Mouse (Mus musculus) cerebellum, postnatal 14 days (tissue): Measurements from ENCODE around the gene Nr6a1.
A peak's percentile ranks its signal among the peaks of the same experiment; 100 is the strongest.

Experiments
- DNase-seq, 2 experiments: peaks; one replicate each; pipeline ENCODE4 v3.0.0; 2021; ENCODE audit warnings: mixed read lengths in 2 of 2

The Nr6a1 gene

DNA sequence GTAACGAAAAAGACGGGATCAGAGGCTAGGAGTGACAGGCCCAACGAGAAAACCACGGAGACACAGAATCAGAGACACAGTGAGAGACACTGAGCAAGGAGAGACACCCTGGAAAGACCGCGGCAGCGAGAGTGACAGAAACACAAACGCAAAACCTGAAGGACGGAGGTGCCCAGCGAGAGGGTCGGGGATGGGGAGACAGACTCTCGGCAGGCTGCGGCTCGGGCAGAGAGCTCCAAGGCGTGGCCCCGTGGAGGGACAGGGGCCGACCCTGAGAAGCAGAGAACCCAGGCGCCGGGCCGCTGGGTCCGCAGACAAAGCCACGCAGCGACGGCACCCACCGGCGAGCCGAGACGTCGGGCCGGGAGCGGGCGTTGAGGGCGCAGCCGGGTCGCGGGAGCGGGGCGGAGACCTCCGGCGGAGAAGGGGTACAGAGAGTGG, 216.0 kb downstream of the Nr6a1 start:
- peak in 1 of 2 experiments; percentile 24 for DNase-seq

DNA sequence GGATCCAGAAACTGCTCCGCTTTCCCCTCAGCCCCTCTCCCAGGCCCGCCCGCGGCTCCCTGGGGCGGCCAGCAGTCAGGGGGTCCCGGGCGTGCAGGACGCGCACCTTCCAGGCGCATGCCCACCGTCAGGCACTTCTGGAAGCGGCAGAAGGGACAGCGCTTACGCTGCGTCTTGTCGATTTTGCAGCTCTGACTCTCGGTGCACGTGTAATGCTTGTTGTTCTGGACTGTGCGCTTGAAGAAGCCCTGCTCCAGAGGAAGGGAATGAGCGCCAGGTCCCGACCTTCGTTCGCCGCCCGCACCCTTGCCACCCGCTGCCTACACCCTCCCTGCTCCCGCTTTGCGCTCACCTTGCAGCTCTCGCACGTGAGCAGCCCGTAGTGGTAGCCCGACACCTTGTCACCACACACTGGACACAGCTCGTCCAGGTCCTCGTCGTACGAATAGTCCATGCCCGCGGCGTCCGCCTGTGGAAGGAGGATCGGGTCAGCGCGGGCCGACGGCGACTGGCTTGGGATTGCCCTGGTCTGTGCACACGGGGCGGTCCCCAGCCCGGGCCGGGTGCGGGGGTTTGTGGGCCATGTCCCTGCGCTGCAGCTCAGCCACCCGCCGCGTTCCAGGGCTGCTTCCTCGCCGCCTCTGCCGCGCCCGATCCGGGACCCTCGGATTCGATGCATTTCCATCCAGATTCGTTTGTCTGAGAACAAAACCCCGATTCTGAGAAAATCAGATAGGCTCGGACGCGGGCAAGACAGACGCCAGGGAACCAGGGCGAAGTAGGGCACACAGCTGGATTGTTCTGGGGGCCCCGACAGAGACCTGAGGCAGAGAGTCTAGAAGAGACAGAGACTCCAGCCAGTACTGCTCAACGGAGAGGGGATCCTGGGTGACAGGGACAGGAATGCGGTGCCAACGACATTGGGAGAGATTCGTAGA, 216.9 kb downstream of the Nr6a1 start:
- DNase-seq: peak; percentile 43 to 54

- no peak for DNase-seq
Measured at GRCm38 (mm10) chr2:38708907-38709688, 218.4 kb downstream of the Nr6a1 start.

GRCm38 (mm10) chr2:38706661-38707060, 220.8 kb downstream of the Nr6a1 start:
- no peak for DNase-seq

DNA sequence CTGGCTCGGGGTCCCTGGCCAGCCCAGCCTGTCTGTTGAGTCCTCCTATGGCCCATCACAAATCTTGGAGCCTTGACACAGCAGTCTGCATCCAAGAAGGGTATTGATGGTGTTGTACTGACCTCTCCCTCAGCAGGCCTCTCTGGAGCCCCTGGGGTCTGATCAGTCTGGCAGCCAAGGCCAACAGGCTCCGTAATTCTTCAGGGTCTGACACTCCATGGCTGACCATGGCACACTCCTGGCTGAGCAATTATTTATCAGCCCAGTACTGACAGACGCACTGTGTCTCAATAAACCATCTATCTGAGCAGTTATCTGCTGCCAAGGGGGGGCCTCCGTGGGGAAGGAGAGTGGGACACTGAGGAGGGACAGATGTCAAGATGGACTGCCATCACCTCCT, 222.5 kb downstream of the Nr6a1 start:
- DNase-seq: no peak

DNA sequence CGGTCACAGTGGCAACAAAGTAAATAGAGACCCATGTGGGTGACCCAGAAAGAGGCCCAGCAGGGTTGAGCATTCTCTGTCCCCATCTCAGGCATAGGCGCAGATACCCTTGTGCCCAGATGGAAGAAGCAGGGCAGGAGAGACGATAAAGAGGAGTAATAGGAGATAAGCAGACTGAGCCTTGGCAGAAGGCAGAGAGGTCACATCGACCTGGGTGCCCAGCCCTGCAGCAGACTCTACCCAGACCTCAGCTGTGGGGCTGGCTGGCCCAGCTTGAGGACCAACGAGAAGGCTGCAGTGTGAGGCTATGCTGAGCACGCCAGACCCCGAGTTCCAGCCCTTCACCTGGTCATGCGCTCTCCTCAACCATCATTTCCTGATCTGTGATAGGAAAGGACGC, 223.2 kb downstream of the Nr6a1 start:
- DNase-seq: no peak

GRCm38 (mm10) chr2:38700177-38700576, 227.3 kb downstream of the Nr6a1 start:
- DNase-seq: no peak

DNA sequence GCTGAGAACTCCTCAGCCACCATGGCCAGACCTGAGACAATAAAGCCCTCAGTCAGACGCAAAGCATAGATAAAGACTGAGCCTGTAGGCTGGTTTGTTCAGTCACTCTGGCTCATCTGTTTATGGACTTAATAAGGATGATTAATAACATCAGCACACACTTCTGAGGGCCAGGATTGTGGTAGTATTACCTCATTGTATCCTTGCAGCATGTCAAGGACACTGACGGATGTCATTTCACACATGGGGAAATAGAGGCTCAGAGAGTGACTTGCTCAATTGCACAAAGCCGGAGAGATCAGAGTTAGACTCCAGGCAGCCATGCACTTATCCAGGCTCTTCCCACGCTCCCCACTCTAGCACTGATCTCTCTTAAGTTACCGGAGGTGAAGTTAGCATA, 228.9 kb downstream of the Nr6a1 start:
- no peak for DNase-seq

- no peak for DNase-seq
Measured at GRCm38 (mm10) chr2:38697128-38698120, 230.1 kb downstream of the Nr6a1 start.

GRCm38 (mm10) chr2:38695770-38696169, 231.7 kb downstream of the Nr6a1 start:
- DNase-seq: no peak

DNA sequence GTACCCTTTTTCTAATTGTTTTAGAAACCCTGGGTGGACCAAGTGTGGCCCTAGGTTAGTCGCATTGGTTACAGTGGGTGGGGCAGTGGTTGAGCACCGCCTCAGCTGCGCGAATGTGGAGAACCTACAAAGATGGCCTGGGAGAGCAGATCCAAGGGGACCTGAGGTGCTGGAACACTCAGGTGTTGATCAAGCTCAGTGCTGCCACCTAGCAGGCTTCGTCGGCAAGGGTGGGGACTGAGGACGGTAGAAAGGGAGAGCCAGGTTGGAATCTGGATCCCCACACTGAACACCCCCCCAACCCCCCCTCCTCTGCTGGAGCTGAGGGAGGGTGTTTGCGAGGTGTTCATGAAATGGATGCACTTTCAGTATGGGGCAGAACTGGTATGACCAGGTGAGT, 235.9 kb downstream of the Nr6a1 start:
- DNase-seq: peak; percentile 72 to 86

DNA sequence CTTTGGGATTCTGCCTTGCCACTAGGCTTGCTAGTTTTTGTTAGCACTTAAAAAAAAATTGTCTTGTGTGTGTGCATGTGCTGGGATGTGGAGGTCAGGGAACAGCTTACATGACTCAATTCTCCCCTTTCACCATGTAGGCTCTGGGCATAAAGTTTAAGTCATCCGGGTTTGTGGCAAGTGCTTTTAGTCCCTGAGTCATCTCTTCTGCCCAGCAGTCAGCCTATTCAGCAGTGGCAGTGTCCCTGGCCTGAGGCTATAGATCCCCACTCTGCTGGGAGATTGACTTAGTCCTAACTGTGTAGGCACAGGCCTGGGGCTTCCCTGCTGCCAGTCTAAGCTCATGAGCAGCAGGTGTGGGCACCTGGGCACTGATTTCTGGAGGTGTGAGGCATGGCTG, 237.6 kb downstream of the Nr6a1 start:
- DNase-seq: no peak

GRCm38 (mm10) chr2:38688791-38689520, 238.5 kb downstream of the Nr6a1 start:
- peak; percentile 65 to 77 for DNase-seq

DNA sequence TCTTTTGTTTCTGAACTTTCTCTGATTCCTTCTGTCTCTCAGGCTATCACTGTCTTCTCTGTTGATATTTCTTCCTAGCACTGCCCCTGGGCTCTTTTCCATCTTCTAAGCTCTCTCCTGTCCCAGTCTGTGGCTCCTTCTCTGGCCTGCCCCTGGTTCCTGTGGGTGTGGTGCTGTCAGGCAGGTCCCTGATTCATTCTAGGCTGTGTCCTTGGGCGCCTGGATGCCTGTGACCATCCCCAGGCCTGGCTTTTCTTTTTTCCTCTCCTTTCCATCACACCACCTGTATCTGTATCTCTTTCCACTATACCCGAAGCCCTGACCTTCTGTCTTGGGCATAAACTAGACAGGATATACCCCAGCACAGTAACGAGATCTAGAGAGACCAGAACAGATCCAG, 241.7 kb downstream of the Nr6a1 start:
- no peak for DNase-seq

DNA sequence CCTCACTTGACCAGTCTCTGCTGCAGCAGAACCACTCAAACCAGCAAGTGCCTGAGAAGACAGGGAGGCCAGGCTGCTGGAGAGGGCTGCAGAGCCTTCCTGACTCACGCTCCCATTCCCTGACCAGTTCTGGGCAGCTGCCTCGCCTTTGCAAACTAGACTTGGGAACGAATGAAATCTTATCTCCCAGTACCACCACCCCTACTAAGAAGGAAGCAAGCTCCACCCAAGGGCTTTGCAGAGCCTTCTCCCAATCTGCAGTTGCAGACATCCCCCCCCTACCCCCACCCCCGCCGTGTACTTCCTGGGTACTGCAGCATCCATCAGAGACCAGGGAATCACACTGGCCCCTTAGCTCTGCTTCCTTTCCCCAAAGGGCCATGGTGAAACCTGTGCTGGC, 244.4 kb downstream of the Nr6a1 start:
- DNase-seq: no peak

GRCm38 (mm10) chr2:38682209-38682608, 245.3 kb downstream of the Nr6a1 start:
- no peak for DNase-seq

DNA sequence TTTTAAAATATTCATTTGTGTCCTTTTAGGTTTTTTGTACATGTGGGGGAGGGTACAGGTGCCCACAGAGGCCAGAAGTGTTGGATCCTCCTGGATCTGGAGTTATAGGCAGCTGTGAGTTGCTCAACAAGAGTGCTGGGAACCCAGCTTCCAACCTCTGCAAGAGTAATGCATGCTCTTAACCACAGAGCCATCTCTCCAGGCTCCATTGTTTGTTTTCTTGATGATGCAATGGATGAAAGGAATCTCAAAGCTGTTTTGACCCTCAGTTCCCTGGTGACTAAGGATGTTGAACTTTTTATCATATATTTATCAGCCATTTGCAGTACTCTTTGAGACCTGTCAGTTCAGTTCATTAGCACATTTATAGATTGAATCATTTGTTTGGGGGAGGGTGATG, 248.5 kb downstream of the Nr6a1 start:
- no peak for DNase-seq

GRCm38 (mm10) chr2:38675366-38675969, 252.0 kb downstream of the Nr6a1 start:
- peak in 1 of 2 experiments; percentile 37 for DNase-seq
